In the genomic region with DNA sequence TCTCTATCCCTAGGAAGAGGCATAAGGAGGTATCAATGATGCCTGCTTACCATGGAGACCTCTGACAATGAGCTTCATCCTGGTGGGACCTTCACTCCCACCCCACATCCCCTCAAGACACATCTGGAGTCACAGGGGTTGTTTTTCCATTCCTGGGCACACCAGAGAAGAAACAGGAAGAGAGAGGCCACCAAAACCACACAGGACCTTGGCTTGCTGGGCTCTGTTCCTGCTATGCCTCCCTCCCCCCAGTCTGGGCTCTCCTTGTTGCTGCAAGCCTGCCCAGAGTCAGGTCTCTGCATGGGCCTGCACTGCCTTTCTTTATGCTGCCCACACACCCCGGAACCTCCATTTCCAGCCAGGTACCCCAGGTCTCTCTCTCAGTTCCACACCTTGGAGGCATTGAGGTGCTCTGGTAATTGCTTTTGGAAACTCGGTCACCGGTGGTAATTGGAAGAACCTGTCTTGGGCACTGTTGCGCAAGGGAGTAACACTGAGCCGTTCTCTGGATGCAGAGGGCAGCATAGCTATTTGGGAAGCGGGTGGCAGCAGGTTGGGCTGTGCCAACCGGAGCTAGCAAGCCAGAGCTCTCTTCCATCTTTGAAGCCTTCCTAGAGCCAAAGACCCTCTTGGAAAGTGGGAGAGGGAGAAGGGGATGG, we compare ENCODE assay signal across 13 mouse cellular contexts.
"Had no signal": no experiment of that assay in that cellular context is flagged by ENCODE, and none has a peak within 500 bp of the region (broad histone marks: within the 10 kb centered on the region; RNA-seq: fewer than 3 reads in every experiment).

No protein-coding gene starts in this region.

- H3K9ac ChIP-seq: limb, embryonic 13.5 days; liver, embryonic 14.5 days; midbrain, embryonic 12.5 days; neural tube, embryonic 15.5 days had no signal

- H3K4me1 ChIP-seq: limb, embryonic 13.5 days had no signal

- H3K36me3 ChIP-seq: limb, embryonic 13.5 days; midbrain, embryonic 12.5 days; neural tube, embryonic 15.5 days had no signal

- H3K27ac ChIP-seq: layer of hippocampus, adult 2 months; limb, embryonic 13.5 days; liver, embryonic 14.5 days; midbrain, embryonic 12.5 days; neural tube, embryonic 15.5 days; stomach, postnatal 0 days had no signal

- H3K27me3 ChIP-seq: neural tube, embryonic 15.5 days had no signal

- H3K4me3 ChIP-seq: layer of hippocampus, adult 2 months; limb, embryonic 13.5 days; midbrain, embryonic 12.5 days; neural tube, embryonic 15.5 days had no signal

- H3K9me3 ChIP-seq: limb, embryonic 13.5 days; midbrain, embryonic 12.5 days; neural tube, embryonic 15.5 days had no signal

- DNase-seq: kidney, postnatal 10 days; kidney, postnatal 4 days; left cerebral cortex, postnatal 4 days; right cerebral cortex, adult 18-20 months; right cerebral cortex, postnatal 25 days; thymus, postnatal 14 days had no signal

- H3K4me2 ChIP-seq: limb, embryonic 13.5 days; midbrain, embryonic 12.5 days; neural tube, embryonic 15.5 days had no signal

- ATAC-seq: midbrain, embryonic 16.5 days had no signal
